Mouse (Mus musculus): Measurements from ENCODE around the gene Zfp385b. TPM values are rescaled to one million over a fixed set of nuclear protein-coding genes. Genes with fewer than 3 reads are reported as not detected.
A peak's percentile ranks its signal among the peaks of the same experiment; 100 is the strongest.

The Zfp385b gene
- polyA plus RNA-seq, 1 experiment from 2014 or later: 2.8 TPM

- WGBS: 64% methylated on average over 5 of the region's 5 CpGs
- Histone ChIP-seq H3K27ac (ENCODE audit: low read depth, low read length) (no peak overlapping the region), H3K4me2 (no peak overlapping the region)
Observed at GRCm38 (mm10) chr2:77526301-77526700, 293.1 kb downstream of the Zfp385b start.

GRCm38 (mm10) chr2:77522223-77522622, 297.2 kb downstream of the Zfp385b start:
- WGBS: 55% methylated on average over 4 of the region's 4 CpGs
- peaks cover 5% of the 10 kb centered on the region for H3K4me1 ChIP-seq (replicated peaks; ENCODE audit: control insufficient read depth, insufficient read depth, low read length)

More at GRCm38 (mm10) chr2:77526301-77526700, 293.1 kb downstream of the Zfp385b start:
- H3K4me3 ChIP-seq (ENCODE audit: low read depth, low read length): no peak overlapping the region
- no peak overlapping the region for H3K9ac ChIP-seq (ENCODE audit: low read depth, low read length)
- no peaks in the 10 kb centered on the region for H3K27me3 ChIP-seq (replicated peaks; ENCODE audit: control insufficient read depth, insufficient read depth, low read length)
- H3K9me3 ChIP-seq (ENCODE audit: control insufficient read depth, low read length): no peaks in the 10 kb centered on the region
- no peak for DNase-seq (ENCODE audit: low spot score)
- no peak for ATAC-seq (replicated peaks; ENCODE audit: low FRiP score)
- no peaks in the 10 kb centered on the region for H3K36me3 ChIP-seq (ENCODE audit: control insufficient read depth, insufficient read depth, low read length)
- no peaks in the 10 kb centered on the region for H3K4me1 ChIP-seq (replicated peaks; ENCODE audit: control insufficient read depth, insufficient read depth, low read length)

DNA sequence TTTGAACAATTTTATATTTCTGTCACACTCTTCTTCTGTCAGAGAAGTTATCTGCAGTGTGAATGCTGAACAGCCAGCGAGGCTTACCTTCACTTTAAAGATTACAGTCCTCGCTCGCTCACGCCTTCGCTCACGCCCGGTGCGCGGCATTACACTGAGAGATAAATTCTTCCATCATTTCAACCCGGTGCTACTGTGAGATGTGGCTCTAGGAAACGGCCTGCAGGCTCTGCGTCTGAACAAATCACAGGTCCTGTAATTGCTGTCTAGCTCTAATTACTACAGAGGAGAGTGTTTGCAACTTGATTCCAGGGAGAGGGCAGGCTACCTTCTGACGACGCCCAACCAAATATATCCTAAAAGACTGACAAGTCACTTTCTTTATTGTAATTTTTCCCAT, 300.1 kb downstream of the Zfp385b start:
- under 1% methylated on average over 14 of the region's 14 CpGs for WGBS
- Histone ChIP-seq H3K27ac (ENCODE audit: low read depth, low read length) (no peak overlapping the region), H3K4me3 (ENCODE audit: low read depth, low read length) (peak overlapping the region; percentile 50), H3K4me1 (replicated peaks; ENCODE audit: control insufficient read depth, insufficient read depth, low read length) (peaks cover 18% of the 10 kb centered on the region), H3K9ac (ENCODE audit: low read depth, low read length) (no peak overlapping the region; the same call in 1 of the 2 replicates), H3K9me3 (ENCODE audit: control insufficient read depth, low read length) (no peaks in the 10 kb centered on the region), H3K27me3 (replicated peaks; ENCODE audit: control insufficient read depth, insufficient read depth, low read length) (no peaks in the 10 kb centered on the region), H3K4me2 (peak overlapping the region; percentile 77), H3K36me3 (ENCODE audit: control insufficient read depth, insufficient read depth, low read length) (no peaks in the 10 kb centered on the region)
- ATAC-seq (replicated peaks; ENCODE audit: low FRiP score) (peak; percentile 72), DNase-seq (ENCODE audit: low spot score) (peak; percentile 48)

More at GRCm38 (mm10) chr2:77522223-77522622, 297.2 kb downstream of the Zfp385b start:
- Histone ChIP-seq H3K36me3 (ENCODE audit: control insufficient read depth, insufficient read depth, low read length) (no peaks in the 10 kb centered on the region), H3K4me2 (no peak overlapping the region), H3K9me3 (ENCODE audit: control insufficient read depth, low read length) (no peaks in the 10 kb centered on the region), H3K4me3 (ENCODE audit: low read depth, low read length) (no peak overlapping the region), H3K27ac (ENCODE audit: low read depth, low read length) (no peak overlapping the region), H3K27me3 (replicated peaks; ENCODE audit: control insufficient read depth, insufficient read depth, low read length) (no peaks in the 10 kb centered on the region), H3K9ac (ENCODE audit: low read depth, low read length) (no peak overlapping the region)
- 0 out of 2 replicates have a peak, but pooled peaks have one; percentile 12 for ATAC-seq (replicated peaks; ENCODE audit: low FRiP score)
- DNase-seq (ENCODE audit: low spot score): no peak

- H3K4me1 ChIP-seq (replicated peaks; ENCODE audit: control insufficient read depth, insufficient read depth, low read length): peaks cover 18% of the 10 kb centered on the region
- peak overlapping the region; percentile 50 for H3K4me3 ChIP-seq (ENCODE audit: low read depth, low read length)
- H3K9ac ChIP-seq (ENCODE audit: low read depth, low read length): peak overlapping the region; percentile 58
- ATAC-seq (replicated peaks; ENCODE audit: low FRiP score) (peak; percentile 48; the same call in 1 of the 2 replicates), DNase-seq (ENCODE audit: low spot score) (no peak)
- H3K36me3 ChIP-seq (ENCODE audit: control insufficient read depth, insufficient read depth, low read length): no peaks in the 10 kb centered on the region
- H3K9me3 ChIP-seq (ENCODE audit: control insufficient read depth, low read length): no peaks in the 10 kb centered on the region
- 6% methylated on average over 8 of the region's 8 CpGs for WGBS
- peak overlapping the region; percentile 77 for H3K4me2 ChIP-seq
- no peaks in the 10 kb centered on the region for H3K27me3 ChIP-seq (replicated peaks; ENCODE audit: control insufficient read depth, insufficient read depth, low read length)
- no peak overlapping the region for H3K27ac ChIP-seq (ENCODE audit: low read depth, low read length)
Observed at GRCm38 (mm10) chr2:77518693-77519092, 300.7 kb downstream of the Zfp385b start.

GRCm38 (mm10) chr2:77516606-77517005, 302.8 kb downstream of the Zfp385b start:
- Histone ChIP-seq H3K27ac (ENCODE audit: low read depth, low read length) (no peak overlapping the region), H3K4me3 (ENCODE audit: low read depth, low read length) (no peak overlapping the region), H3K4me1 (replicated peaks; ENCODE audit: control insufficient read depth, insufficient read depth, low read length) (peaks cover 18% of the 10 kb centered on the region), H3K27me3 (replicated peaks; ENCODE audit: control insufficient read depth, insufficient read depth, low read length) (no peaks in the 10 kb centered on the region), H3K36me3 (ENCODE audit: control insufficient read depth, insufficient read depth, low read length) (no peaks in the 10 kb centered on the region), H3K4me2 (no peak overlapping the region), H3K9me3 (ENCODE audit: control insufficient read depth, low read length) (no peaks in the 10 kb centered on the region), H3K9ac (ENCODE audit: low read depth, low read length) (no peak overlapping the region)
- no peak for ATAC-seq (replicated peaks; ENCODE audit: low FRiP score)
- WGBS: 70% methylated on average over 5 of the region's 5 CpGs
- DNase-seq (ENCODE audit: low spot score): no peak

DNA sequence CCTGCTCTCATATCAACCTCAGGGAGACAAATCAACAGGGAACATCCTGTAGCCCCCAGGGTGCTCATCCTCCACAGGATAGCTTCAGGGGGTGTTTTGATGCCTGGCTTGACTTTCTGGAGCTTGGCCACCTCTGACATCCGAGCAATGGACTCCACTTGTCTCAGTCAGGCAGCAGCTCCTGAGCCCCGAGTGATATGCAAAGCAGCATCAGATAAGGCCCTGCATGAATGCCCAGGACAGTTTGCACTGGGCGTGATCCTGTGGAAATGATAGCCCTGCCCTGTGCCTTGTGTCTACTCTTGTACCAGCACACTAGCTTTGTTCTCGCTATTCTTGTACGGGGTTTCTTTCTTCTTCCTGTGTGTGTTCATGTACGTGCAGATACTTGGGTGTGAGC, 303.8 kb downstream of the Zfp385b start:
- Histone ChIP-seq H3K4me3 (ENCODE audit: low read depth, low read length) (no peak overlapping the region), H3K9me3 (ENCODE audit: control insufficient read depth, low read length) (no peaks in the 10 kb centered on the region), H3K4me1 (replicated peaks; ENCODE audit: control insufficient read depth, insufficient read depth, low read length) (peaks cover 18% of the 10 kb centered on the region), H3K4me2 (peak overlapping the region; percentile 43), H3K27me3 (replicated peaks; ENCODE audit: control insufficient read depth, insufficient read depth, low read length) (no peaks in the 10 kb centered on the region), H3K36me3 (ENCODE audit: control insufficient read depth, insufficient read depth, low read length) (no peaks in the 10 kb centered on the region), H3K9ac (ENCODE audit: low read depth, low read length) (no peak overlapping the region), H3K27ac (ENCODE audit: low read depth, low read length) (no peak overlapping the region)
- DNase-seq (ENCODE audit: low spot score) (no peak), ATAC-seq (replicated peaks; ENCODE audit: low FRiP score) (peak; percentile 91)
- 28% methylated on average over 6 of the region's 6 CpGs for WGBS

- ATAC-seq (replicated peaks; ENCODE audit: low FRiP score) (no peak), DNase-seq (ENCODE audit: low spot score) (no peak)
- 72% methylated on average over 7 of the region's 7 CpGs for WGBS
- H3K27me3 ChIP-seq (replicated peaks; ENCODE audit: control insufficient read depth, insufficient read depth, low read length): no peaks in the 10 kb centered on the region
- H3K9ac ChIP-seq (ENCODE audit: low read depth, low read length): no peak overlapping the region
- H3K4me3 ChIP-seq (ENCODE audit: low read depth, low read length): no peak overlapping the region
- peaks cover 18% of the 10 kb centered on the region for H3K4me1 ChIP-seq (replicated peaks; ENCODE audit: control insufficient read depth, insufficient read depth, low read length)
- no peaks in the 10 kb centered on the region for H3K36me3 ChIP-seq (ENCODE audit: control insufficient read depth, insufficient read depth, low read length)
- H3K27ac ChIP-seq (ENCODE audit: low read depth, low read length): no peak overlapping the region
- 0 out of 2 replicates have a peak overlapping the region, but pooled peaks have one; percentile 43 for H3K4me2 ChIP-seq
- H3K9me3 ChIP-seq (ENCODE audit: control insufficient read depth, low read length): no peaks in the 10 kb centered on the region
Observed at GRCm38 (mm10) chr2:77515011-77515410, 304.4 kb downstream of the Zfp385b start.

GRCm38 (mm10) chr2:77514476-77514875, 305.0 kb downstream of the Zfp385b start:
- no peaks in the 10 kb centered on the region for H3K27me3 ChIP-seq (replicated peaks; ENCODE audit: control insufficient read depth, insufficient read depth, low read length)
- H3K36me3 ChIP-seq (ENCODE audit: control insufficient read depth, insufficient read depth, low read length): no peaks in the 10 kb centered on the region
- peaks cover 15% of the 10 kb centered on the region for H3K4me1 ChIP-seq (replicated peaks; ENCODE audit: control insufficient read depth, insufficient read depth, low read length)
- no peak overlapping the region for H3K9ac ChIP-seq (ENCODE audit: low read depth, low read length)
- DNase-seq (ENCODE audit: low spot score) (no peak), ATAC-seq (replicated peaks; ENCODE audit: low FRiP score) (no peak)
- no peaks in the 10 kb centered on the region for H3K9me3 ChIP-seq (ENCODE audit: control insufficient read depth, low read length)
- 76% methylated on average over 4 of the region's 4 CpGs for WGBS
- no peak overlapping the region for H3K4me3 ChIP-seq (ENCODE audit: low read depth, low read length)
- H3K27ac ChIP-seq (ENCODE audit: low read depth, low read length): no peak overlapping the region
- H3K4me2 ChIP-seq: no peak overlapping the region

DNA sequence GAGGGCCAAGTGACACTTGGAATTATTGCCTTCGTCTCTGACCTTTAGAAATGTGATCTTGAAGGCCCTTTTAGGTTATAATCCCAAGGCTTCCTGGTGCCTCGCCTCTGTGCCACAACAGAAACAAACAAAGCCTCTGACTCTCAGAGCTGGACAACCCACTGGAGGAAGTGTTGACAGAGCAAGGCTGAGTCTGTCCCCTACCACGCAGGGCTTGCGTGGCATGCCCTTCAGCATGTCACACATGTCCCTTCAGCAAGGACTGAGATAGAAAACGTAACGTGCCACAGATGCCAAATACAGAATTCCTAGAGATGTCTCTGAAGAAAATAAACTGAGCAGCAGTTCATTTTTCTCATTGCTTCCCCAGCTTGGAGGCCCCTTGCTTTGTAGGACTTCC, 310.7 kb downstream of the Zfp385b start:
- Histone ChIP-seq H3K27me3 (replicated peaks; ENCODE audit: control insufficient read depth, insufficient read depth, low read length) (no peaks in the 10 kb centered on the region), H3K36me3 (ENCODE audit: control insufficient read depth, insufficient read depth, low read length) (no peaks in the 10 kb centered on the region), H3K4me2 (no peak overlapping the region), H3K4me3 (ENCODE audit: low read depth, low read length) (no peak overlapping the region), H3K4me1 (replicated peaks; ENCODE audit: control insufficient read depth, insufficient read depth, low read length) (0 out of 2 replicates have a peak, but pooled peaks cover 4% of the 10 kb centered on the region), H3K9me3 (ENCODE audit: control insufficient read depth, low read length) (no peaks in the 10 kb centered on the region), H3K27ac (ENCODE audit: low read depth, low read length) (no peak overlapping the region), H3K9ac (ENCODE audit: low read depth, low read length) (no peak overlapping the region)
- ATAC-seq (replicated peaks; ENCODE audit: low FRiP score): no peak
- 76% methylated on average over 6 of the region's 6 CpGs for WGBS
- DNase-seq (ENCODE audit: low spot score): no peak

Data from liver, embryonic 11.5 days (tissue).